Mouse (Mus musculus) urinary bladder, adult 2 months (tissue): Measurements from ENCODE around the gene Mt2. TPM values are rescaled to one million over a fixed set of nuclear protein-coding genes. Genes with fewer than 3 reads are reported as not detected.
A peak's percentile ranks its signal among the peaks of the same experiment; 100 is the strongest.

ENCODE experiments used
- DNase-seq: peaks from one replicate; pipeline ENCODE4 v3.0.0; 2022; ENCODE audit warnings: low spot score
- polyA plus RNA-seq: library from polyadenylated mRNA; depleted of rRNA; stranded (reverse); fragments of >200 nt; gene quantifications from 2 replicates; pipeline ENCODE4 v1.2.3, GENCODE M21; 2012

The Mt2 gene
- polyA plus RNA-seq, 1 experiment, result 101 TPM

DNA sequence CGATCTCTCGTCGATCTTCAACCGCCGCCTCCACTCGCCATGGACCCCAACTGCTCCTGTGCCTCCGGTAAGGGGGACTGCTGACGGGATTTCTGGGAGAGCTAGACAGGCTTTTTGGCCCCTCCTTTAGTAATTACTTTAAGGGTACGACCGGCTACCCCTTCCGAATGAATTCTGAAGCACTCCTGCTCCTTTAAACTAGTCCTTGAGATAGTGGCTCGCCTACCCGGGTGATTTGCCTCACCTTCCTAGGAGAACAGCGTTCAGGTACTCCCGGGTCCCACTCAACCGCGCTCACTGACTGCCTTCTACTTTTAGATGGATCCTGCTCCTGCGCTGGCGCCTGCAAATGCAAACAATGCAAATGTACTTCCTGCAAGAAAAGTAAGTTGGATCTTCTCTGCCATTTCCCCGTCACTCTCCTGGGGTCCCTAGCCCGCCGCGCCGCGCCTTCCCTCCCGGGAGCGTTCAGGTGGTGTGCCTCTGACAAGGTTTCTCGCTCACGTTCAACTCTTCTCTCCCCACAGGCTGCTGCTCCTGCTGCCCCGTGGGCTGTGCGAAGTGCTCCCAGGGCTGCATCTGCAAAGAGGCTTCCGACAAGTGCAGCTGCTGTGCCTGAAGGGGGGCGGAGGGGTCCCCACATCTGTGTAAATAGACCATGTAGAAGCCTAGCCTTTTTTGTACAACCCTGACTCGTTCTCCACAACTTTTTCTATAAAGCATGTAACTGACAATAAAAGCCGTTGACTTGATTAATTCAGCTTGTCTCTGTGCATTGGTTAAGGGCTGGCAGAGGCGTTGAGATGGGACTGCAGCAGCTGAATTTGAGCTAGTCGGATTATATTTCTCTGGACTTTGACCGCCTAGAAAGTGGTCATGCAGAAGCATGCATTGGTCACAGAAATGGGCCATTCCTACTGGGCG is 607 bp downstream of the Mt2 start:
- peak; percentile 24 for DNase-seq

DNA sequence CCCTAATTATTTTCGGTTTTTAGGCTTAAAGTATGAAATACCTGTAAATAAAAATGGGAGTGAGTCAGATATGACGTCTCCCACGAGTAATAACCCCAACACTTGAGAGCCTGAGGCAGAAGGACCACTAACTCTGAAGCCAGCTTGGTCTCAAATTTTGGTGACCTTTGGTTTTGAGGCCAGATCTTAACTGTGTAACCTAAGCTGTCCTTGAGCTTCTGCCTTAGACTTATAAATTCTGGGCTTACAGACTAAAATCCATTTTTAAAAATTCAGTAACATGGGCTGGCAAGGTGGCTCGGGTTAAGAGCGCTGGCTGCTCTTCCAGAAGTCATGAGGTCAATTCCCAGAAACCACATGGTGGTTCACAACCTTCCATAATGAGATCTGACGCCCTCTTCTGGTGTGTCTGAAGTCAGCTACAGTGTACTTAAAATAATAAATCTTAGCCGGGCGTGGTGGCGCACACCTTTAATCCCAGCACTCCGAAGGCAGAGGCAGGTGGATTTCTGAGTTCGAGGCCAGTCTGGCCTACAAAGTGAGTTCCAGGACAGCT is 1.5 kb downstream of the Mt2 start:
- no peak for DNase-seq

DNA sequence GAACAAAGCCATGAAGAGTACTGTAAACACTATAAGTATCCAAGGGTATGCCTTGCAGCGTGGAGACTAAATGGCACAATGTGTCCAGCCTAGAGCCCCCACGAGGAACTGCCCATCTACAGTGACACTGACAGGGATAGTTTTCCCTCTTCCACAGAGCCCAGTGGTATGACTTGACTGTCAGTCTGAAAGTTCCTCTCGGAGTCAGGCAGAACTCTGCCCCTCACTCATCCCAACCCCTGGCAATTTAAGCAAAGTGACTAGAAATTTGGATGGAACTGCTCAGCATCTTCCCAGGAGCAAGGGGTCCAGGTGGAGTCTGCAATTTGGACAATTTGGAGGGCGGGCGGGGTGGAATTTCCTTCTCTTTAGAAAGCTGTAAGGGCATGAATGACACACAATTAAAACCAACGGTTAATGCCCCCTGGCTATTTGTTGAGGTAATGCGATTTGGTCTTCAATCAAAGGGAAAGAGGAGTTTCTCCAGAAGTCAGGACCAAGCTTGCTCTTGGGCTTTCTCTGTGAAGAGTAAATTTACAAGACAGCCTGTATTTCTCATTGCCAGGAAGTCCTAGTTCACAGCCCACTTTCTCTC is 2.3 kb downstream of the Mt2 start:
- no peak for DNase-seq

DNA sequence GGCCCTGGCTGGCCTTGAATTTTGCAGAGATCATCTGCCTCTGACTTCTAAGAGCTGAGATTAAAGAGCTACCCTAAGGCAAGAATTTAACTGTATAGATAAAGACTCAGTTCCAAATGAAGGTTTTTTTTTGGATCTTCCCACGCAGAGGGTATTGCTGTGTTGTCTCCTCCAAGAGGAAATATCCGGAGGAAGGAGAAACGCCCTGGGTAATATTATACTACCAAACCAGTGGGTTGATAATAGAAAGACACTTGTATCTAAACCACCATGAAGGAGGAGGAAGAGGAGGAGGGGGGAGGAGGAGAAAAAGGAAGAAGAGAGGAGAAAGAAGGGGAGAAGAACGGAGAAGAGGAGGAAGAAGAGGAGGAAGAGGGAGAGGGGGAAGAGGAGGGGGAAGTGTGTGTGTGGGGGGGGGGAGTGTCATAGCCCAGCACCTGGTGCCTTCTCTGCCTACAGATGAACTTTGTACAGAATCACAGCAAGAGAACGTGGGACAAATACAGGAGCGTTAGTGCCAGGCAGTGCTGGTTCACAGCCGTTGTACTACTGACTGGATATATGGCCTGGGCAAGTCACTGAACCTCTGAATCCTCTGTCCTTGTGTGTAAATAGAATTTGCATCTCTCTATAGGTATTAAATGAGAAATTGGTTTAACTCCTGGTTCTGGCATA is 5.4 kb downstream of the Mt2 start:
- DNase-seq, result no peak

DNA sequence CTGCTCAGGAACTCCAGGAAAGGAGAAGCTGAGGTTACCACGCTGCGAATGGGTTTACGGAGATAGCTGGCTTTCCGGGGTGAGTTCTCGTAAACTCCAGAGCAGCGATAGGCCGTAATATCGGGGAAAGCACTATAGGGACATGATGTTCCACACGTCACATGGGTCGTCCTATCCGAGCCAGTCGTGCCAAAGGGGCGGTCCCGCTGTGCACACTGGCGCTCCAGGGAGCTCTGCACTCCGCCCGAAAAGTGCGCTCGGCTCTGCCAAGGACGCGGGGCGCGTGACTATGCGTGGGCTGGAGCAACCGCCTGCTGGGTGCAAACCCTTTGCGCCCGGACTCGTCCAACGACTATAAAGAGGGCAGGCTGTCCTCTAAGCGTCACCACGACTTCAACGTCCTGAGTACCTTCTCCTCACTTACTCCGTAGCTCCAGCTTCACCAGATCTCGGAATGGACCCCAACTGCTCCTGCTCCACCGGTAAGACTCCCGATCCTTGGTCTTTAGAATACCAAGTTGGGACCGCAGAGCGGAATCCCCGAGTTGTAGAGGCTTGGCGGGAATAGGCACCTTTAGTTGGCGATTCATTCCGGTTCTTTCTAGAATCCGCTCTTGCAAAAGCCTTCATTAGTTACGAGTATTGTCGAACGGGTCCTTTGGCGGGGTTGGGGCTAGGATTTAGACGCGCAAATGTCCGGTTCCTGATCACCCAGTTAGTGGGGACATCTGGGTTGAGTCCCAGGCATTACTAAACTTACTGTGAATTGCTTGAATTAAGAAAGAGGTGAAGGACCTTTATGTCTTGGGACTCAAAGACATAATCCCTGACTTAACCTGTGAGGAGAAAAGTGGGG is 6.6 kb downstream of the Mt2 start, which contains the start of gene Mt1:
Mt1 (plus strand) TSS at position 226 of the 856 bp plus-strand sequence.
- DNase-seq, result peak; percentile 77

DNA sequence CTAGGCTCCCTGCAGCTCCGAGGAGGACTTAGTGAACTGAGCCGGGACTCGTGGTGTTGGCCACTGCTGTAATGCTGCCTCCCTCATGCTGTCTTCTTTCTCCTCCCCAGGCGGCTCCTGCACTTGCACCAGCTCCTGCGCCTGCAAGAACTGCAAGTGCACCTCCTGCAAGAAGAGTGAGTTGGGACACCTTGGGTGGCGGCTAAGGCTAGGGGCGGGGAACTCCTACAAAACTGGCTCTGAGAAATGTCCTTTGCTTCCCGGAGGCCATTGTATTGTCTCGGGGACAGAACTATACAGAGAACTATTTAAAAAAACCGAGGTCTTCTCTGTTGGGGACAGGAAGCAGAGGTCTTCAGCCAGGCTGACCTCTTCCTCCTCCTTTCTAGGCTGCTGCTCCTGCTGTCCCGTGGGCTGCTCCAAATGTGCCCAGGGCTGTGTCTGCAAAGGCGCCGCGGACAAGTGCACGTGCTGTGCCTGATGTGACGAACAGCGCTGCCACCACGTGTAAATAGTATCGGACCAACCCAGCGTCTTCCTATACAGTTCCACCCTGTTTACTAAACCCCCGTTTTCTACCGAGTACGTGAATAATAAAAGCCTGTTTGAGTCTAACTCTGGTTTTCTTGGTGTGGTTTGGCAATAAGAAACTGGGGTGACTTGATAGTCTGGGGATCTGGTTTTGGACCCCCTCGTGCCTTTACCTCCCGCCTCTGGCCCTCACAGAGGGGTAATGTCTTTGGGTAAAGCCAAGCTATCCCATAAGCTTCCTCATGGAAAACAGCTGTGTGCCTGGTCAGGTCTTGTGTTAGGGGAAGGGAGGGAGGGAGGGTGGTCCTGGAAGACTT is 7.5 kb downstream of the Mt2 start:
- DNase-seq, result no peak

- DNase-seq, result no peak
Measured at GRCm38 (mm10) chr8:94180561-94180908, 8.1 kb downstream of the Mt2 start.

DNA sequence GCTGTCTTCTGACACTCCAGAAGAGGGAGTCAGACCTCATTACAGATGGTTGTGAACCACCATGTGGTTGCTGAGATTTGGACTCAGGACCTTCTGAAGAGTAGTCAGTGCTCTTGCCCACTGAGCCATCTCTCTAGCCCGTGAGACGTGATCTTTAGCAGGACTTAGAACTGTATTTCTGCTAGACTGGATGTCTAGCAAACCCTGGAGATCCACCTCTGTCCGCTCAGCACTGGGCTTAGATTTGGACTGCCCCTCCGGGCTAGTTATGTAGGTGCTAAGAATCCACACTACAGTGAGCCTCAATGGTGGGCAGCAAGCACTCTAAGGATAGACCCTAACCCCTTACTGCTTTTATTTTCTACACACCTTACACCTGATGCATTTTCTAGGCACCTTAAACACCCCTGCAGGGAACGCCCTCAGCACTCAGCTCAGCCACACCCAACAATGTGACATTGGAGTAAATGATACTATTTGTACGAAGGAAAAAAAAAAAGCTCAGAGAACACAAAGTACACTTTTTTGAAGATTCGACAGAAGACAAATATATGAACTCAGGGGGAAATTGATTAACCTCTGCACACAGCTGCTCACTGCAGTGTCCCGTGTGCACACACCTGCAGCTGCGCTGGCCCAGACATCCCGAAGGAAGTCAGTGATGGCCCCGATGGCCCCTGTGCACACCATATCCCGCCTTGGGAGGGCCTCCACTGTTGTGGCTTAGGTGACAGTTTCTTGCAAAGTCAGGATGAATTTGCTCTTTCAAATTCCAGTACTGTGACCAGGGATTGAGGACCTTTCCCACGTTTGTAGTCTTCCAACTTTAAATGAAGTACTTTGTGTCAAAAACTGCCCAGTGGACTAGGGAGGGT is 9.8 kb downstream of the Mt2 start:
- DNase-seq, result no peak

GRCm38 (mm10) chr8:94183117-94183516 is 10.7 kb downstream of the Mt2 start:
- DNase-seq, result peak; percentile 58

DNA sequence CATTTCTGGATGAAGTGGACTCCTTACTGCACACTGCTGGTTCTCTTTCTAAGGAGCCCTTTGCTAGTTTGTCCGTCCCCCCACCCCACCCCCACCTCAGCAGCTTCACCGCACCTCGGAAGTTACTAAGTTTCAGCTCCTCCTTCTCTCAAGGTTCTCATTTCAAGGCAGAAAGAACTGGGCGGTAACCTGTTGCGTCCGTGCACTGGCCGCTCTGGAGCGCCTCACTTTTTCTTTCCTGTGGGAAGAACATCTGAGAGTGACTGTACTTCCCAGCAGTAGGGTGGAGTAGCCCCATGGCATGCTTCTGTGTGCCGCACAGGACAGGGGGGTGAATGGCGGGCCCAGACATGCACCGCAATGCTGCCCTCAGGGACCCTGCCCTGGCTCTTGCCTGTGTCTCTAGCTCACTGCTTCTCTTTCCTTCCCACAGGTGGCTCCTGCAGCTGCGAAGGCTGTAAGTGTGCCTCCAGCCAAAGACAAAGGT is 11.9 kb downstream of the Mt2 start:
- DNase-seq, result no peak

DNA sequence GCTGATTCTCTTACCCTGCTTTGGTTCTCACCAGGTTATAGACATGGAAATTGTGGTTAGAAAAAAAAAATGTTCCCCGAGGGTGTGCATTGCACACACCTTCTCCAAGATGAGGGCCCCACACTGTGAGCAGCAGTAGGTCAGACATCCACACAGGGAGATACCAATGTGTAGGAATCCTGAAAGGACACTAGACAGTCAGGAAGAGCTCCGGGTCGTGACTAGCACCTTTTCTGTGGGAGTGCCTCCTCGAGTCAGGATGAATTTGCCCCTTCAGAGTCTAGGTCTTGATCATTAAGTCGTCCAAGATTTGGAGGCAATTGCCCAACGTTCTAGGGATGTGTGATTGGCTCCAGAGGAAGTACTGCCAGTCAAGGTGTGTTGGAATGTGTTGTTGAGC is 13.3 kb downstream of the Mt2 start:
- no peak for DNase-seq

DNA sequence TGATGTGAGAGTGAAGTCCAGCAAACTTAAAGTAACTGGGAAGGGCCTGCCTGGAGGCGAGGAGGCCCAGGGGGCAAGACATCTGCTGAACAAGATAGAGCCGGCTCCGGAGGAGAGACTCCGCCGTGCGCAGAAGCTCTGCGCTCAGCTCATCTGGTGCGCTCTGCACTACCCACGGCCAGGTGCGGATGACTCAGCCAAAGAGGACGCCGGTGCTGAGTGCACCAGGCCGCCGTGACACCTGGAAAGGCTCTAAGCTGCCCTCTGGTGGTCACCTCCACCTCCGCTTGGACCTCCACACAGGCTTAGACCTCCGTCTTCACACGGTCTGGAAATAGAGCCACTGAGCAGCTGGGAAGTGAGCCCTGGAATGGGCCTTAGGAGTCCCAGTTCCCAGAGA is 14.1 kb downstream of the Mt2 start:
- DNase-seq, result peak; percentile 65

DNA sequence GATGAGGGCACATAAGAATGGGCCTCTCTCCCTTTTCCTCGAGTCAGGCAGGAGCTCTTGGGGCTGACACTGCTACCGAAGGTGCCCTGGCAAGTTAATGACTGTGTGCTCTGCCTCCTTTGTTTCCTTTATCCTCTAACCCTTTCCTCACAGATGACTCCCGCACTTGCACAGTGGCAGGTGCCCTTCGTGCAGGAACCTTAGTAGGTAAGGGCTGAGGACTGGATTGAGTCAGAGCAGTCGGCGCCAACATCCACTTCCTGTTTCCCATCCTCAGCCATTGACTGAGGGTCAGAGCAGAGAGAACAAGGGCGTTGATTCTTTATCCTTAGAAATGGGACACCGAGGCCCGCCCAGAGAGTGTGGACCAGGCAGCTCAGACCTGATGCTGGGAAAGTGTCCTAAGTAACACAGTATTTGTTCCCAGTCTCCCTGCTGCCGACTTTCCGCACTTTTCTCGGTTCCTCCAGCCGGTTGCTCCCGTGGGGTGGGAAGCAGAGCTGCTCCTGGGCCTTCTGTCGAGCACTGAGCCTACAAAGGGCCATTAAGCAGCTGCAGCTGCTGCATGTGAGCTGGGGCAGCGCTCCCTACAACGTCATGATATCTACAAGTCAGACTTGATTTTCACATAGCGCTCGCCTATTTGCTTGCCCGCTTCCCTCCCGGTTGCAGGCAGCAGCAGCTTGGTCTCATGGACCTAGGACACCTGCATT is 15.0 kb downstream of the Mt2 start:
- no peak for DNase-seq

DNA sequence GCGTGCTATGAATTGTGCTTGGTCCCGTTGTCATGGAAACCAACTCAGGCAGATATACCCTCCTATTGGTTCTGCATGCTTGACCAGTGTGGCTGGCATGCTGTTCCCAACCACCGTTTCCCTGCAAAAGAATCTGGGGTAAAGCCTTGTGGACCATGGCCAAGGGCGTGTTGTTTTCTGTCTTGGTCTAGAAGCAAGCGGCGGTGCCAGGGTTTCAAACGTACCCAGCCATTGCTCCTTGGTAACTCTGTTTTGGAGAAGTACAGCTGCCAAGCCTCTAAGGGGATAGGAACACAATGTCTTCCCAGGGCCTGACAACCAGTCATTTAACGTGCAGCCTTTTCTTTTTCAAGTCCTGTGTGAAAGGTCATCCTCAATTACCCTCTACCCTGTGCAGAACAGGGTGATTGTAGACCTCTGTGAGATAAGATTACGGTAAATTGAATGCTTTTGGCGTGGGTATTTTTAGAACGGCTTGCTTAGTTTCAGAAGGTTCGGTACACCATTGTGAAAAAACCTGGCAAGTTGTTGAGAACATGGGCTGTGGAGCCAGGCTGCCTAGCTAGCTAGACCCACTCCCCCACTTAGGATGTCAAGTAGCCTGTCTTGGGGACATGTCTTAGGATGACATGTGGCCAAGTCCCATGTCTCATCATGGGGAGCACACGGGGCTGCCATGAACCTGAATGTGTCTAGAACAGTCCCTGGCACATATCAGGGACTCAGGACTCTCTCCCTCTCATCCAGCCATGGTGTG is 17.0 kb downstream of the Mt2 start:
- no peak for DNase-seq

GRCm38 (mm10) chr8:94191101-94191691 is 18.7 kb downstream of the Mt2 start:
- DNase-seq, result no peak

DNA sequence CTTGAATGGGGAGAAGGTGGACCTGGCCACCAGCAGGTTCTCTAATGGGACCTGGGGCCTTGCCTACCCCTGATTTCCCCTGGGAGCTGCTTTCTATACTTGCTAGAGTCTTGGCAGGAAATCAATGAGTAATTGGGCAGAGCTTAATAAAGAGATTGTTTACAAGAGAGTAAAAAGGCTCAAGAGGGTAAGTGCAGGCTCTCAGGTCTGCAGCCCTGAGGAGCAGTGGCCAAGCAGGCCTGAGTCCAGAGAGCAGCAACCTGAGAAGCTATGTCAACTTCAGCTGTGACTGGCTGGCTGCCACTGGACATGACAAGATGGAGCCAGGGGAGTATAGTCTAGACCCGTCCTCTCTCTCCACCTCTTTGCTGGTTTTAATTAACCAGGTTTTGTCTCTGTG is 20.5 kb downstream of the Mt2 start:
- DNase-seq, result no peak

DNA sequence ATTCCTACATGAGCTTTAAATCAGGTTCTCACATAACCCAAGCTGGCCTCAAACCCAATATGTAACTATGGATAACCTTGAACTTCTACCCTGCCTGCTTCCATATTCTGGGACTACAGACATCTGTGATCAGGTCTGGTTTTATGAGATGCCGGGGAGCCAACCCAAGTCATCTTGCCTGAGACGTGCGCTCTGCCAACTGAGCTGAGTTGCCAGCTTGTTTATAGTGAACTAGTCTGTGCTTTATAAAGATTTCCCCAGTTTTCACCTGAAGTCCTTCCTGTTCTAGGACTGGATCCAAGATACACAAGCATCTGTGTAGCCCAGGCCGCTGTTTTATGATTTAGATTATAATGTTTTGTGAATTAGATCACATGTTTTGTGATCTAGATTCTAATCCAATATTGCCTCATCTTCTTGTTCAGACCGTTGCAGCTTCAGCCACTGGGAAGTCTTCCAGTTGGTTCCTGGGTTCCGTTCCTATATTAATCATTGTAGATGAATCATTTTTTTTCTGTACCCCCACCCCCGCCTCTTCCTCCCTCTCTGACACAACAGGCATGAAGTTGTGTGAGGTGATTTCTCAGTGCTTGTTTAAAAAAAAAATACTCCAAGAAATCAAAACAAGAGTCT is 22.2 kb downstream of the Mt2 start:
- no peak for DNase-seq
